Mouse (Mus musculus) limb, embryonic 11.5 days (tissue): Measurements from ENCODE around the gene Phf5a. TPM values are rescaled to one million over a fixed set of nuclear protein-coding genes. Genes with fewer than 3 reads are reported as not detected.

Experiments used
- ATAC-seq: fragments of 200-750 bp; cut with Nextera tagmentation; 2 replicates; pipeline ENCODE4 v1.8.0; 2017; ENCODE audit warnings: low read depth; ENCODE audit not compliant: insufficient number of reproducible peaks, low FRiP score, low TSS enrichment
- DNase-seq: peaks from one replicate; pipeline ENCODE4 v3.0.0-alpha.2; 2015; ENCODE audit warnings: low spot score
- H3K27ac ChIP-seq: fragments of 300-500 bp; sonication (generic); replicated peaks from 2 replicates; pipeline ENCODE4 v1.5.1; 2014; ENCODE audit warnings: low read depth, mild to moderate bottlenecking, low read length
- H3K27me3 ChIP-seq: fragments of 300-500 bp; sonication (generic); 2 replicates; pipeline ENCODE4 v1.6.1; 2014; ENCODE audit warnings: mild to moderate bottlenecking, low read length, mixed read lengths; ENCODE audit not compliant: control insufficient read depth, insufficient read depth
- H3K36me3 ChIP-seq: fragments of 300-500 bp; sonication (generic); 2 replicates; pipeline ENCODE4 v1.6.1; 2014; ENCODE audit warnings: mild to moderate bottlenecking, low read length, moderate library complexity, mixed read lengths; ENCODE audit not compliant: control insufficient read depth, insufficient read depth
- H3K4me1 ChIP-seq: fragments of 300-500 bp; sonication (generic); 2 replicates; pipeline ENCODE4 v1.6.1; 2014; ENCODE audit warnings: low read length, mixed read lengths; ENCODE audit not compliant: control insufficient read depth, insufficient read depth
- H3K4me2 ChIP-seq: fragments of 300-500 bp; sonication (generic); 2 replicates; pipeline ENCODE4 v1.6.1; 2014; ENCODE audit warnings: low read depth, mild to moderate bottlenecking, moderate library complexity; ENCODE audit not compliant: severe bottlenecking
- H3K4me3 ChIP-seq: fragments of 300-500 bp; sonication (generic); 2 replicates; pipeline ENCODE4 v1.5.1; 2014; ENCODE audit warnings: low read depth, low read length
- H3K9ac ChIP-seq: fragments of 300-500 bp; sonication (generic); 2 replicates; pipeline ENCODE4 v1.6.1; 2014; ENCODE audit warnings: mild to moderate bottlenecking, low read length
- H3K9me3 ChIP-seq: fragments of 300-500 bp; sonication (generic); 2 replicates; pipeline ENCODE4 v1.6.1; 2016; ENCODE audit warnings: low read length; ENCODE audit not compliant: control insufficient read depth
- WGBS: fragments of 180-500 bp; shearing (Covaris S2); extraction: QIAGEN DNeasy Blood & Tissue Kit; methylation state at CpG from one replicate; pipeline ENCODE4 v1.1.7; 2014; 5-methylcytosine and 5-hydroxymethylcytosine counted together
- polyA plus RNA-seq: library from polyadenylated mRNA; unstranded; fragments of >200 nt; fragmentation: Nextera tagmentation; extraction: Ambion mirVana; gene quantifications from 2 replicates; pipeline ENCODE4 v1.2.1, GENCODE M21; 2014

The Phf5a gene
- polyA plus RNA-seq, 1 experiment from 2014 or later, result 240 TPM

- Histone ChIP-seq H3K4me2 (no peak overlapping the region), H3K36me3 (peaks cover 17% of the 10 kb centered on the region; the same call in 1 of the 2 replicates), H3K27ac (no peak overlapping the region), H3K27me3 (no peaks in the 10 kb centered on the region), H3K9me3 (no peaks in the 10 kb centered on the region), H3K4me1 (no peaks in the 10 kb centered on the region), H3K9ac (no peak overlapping the region), H3K4me3 (no peak overlapping the region)
- ATAC-seq, result no peak
- DNase-seq, result peak; percentile 55
- WGBS, result 61% methylated on average over 7 of the region's 7 CpGs
These were observed 23.4 kb downstream of the Phf5a start for GRCm38 (mm10) chr15:81848301-81848700.

DNA sequence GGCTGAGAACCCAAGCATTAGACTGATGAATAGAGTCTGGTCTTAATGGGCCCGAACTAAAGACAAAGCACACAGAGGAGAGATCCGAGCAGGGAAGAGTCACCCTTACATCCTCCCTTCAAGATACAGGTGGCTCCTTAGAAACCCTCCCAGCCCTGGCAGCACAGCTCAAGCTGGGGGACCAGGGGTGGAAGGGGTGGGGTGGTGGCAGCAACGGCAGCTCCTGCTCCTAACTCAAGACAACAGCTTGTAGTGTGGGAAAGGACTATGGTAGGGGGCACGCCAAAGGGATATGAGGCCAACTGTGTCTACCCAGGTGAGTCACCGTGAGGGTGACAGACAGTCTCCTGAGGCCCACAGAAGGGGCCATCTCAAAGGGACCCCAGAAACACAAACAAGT lies 23.9 kb downstream of the Phf5a start:
- H3K36me3 ChIP-seq, result peaks cover 17% of the 10 kb centered on the region; the same call in 1 of the 2 replicates
- H3K27me3 ChIP-seq, result no peaks in the 10 kb centered on the region
- no peak overlapping the region for H3K9ac ChIP-seq
- no peaks in the 10 kb centered on the region for H3K9me3 ChIP-seq
- no peaks in the 10 kb centered on the region for H3K4me1 ChIP-seq
- no peak for ATAC-seq
- WGBS, result 93% methylated on average over 5 of the region's 5 CpGs
- DNase-seq, result no peak
- no peak overlapping the region for H3K4me2 ChIP-seq
- H3K4me3 ChIP-seq, result no peak overlapping the region
- no peak overlapping the region for H3K27ac ChIP-seq

- DNase-seq (no peak), ATAC-seq (no peak)
- no peaks in the 10 kb centered on the region for H3K27me3 ChIP-seq
- H3K27ac ChIP-seq, result no peak overlapping the region
- no peak overlapping the region for H3K4me2 ChIP-seq
- no peak overlapping the region for H3K9ac ChIP-seq
- 92% methylated on average over 4 of the region's 4 CpGs for WGBS
- peaks cover 17% of the 10 kb centered on the region; the same call in 1 of the 2 replicates for H3K36me3 ChIP-seq
- no peaks in the 10 kb centered on the region for H3K4me1 ChIP-seq
- no peak overlapping the region for H3K4me3 ChIP-seq
- H3K9me3 ChIP-seq, result no peaks in the 10 kb centered on the region
These were observed 24.6 kb downstream of the Phf5a start for GRCm38 (mm10) chr15:81847161-81847560.

DNA sequence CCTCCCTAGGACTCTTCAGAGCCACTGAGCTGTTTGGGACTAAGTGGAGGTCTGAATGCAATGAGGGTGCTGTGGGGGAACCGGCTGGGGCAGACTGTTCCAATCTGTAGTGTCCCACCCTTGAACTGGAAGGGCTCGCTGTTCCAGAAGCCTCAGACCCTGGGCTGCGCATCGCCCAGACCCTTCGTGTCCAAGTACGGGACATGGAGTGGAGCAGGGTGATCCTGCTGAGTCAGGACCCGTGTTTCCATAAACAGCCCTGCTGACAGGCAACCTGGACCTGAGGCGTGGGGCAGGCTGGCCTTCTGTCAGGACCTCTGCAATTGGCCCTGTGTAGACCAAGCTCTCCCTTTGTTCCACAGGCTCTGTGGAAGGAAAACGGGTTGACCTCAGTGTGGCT lies 25.0 kb downstream of the Phf5a start:
- Histone ChIP-seq H3K27me3 (no peaks in the 10 kb centered on the region), H3K4me1 (no peaks in the 10 kb centered on the region), H3K9ac (no peak overlapping the region), H3K36me3 (peaks cover 17% of the 10 kb centered on the region; the same call in 1 of the 2 replicates), H3K4me2 (no peak overlapping the region), H3K27ac (no peak overlapping the region), H3K9me3 (no peaks in the 10 kb centered on the region), H3K4me3 (no peak overlapping the region)
- no peak for DNase-seq
- no peak for ATAC-seq
- WGBS, result 91% methylated on average over 9 of the region's 9 CpGs

- Histone ChIP-seq H3K4me1 (no peaks in the 10 kb centered on the region), H3K9ac (no peak overlapping the region), H3K9me3 (no peaks in the 10 kb centered on the region), H3K27ac (no peak overlapping the region), H3K27me3 (no peaks in the 10 kb centered on the region), H3K4me2 (no peak overlapping the region), H3K36me3 (peaks cover 10% of the 10 kb centered on the region; the same call in 1 of the 2 replicates), H3K4me3 (no peak overlapping the region)
- 35% methylated on average over 4 of the region's 4 CpGs for WGBS
- no peak for ATAC-seq
- DNase-seq, result no peak
These were observed 26.0 kb downstream of the Phf5a start for GRCm38 (mm10) chr15:81845724-81846123.

GRCm38 (mm10) chr15:81845033-81845625 lies 26.6 kb downstream of the Phf5a start:
- Histone ChIP-seq H3K4me3 (no peak overlapping the region), H3K9ac (no peak overlapping the region), H3K9me3 (no peaks in the 10 kb centered on the region), H3K27ac (no peak overlapping the region), H3K36me3 (peaks cover 7% of the 10 kb centered on the region; the same call in 1 of the 2 replicates), H3K27me3 (no peaks in the 10 kb centered on the region), H3K4me1 (no peaks in the 10 kb centered on the region), H3K4me2 (no peak overlapping the region)
- DNase-seq, result no peak
- 86% methylated on average over 5 of the region's 5 CpGs for WGBS
- ATAC-seq, result no peak

- Histone ChIP-seq H3K9me3 (no peaks in the 10 kb centered on the region), H3K36me3 (no peaks in the 10 kb centered on the region), H3K4me1 (no peaks in the 10 kb centered on the region), H3K4me2 (no peak overlapping the region), H3K27ac (no peak overlapping the region), H3K9ac (no peak overlapping the region), H3K4me3 (no peak overlapping the region), H3K27me3 (no peaks in the 10 kb centered on the region)
- DNase-seq (no peak), ATAC-seq (no peak)
- 84% methylated on average over 7 of the region's 7 CpGs for WGBS
These were observed 29.4 kb downstream of the Phf5a start for GRCm38 (mm10) chr15:81842275-81842674.

- ATAC-seq (no peak), DNase-seq (no peak)
- Histone ChIP-seq H3K4me3 (no peak overlapping the region), H3K4me1 (peaks cover 13% of the 10 kb centered on the region), H3K27me3 (no peaks in the 10 kb centered on the region), H3K4me2 (no peak overlapping the region), H3K27ac (no peak overlapping the region), H3K9ac (no peak overlapping the region), H3K36me3 (no peaks in the 10 kb centered on the region), H3K9me3 (no peaks in the 10 kb centered on the region)
- WGBS, result 86% methylated on average over 7 of the region's 7 CpGs
These were observed 31.4 kb downstream of the Phf5a start for GRCm38 (mm10) chr15:81840306-81840705.

DNA sequence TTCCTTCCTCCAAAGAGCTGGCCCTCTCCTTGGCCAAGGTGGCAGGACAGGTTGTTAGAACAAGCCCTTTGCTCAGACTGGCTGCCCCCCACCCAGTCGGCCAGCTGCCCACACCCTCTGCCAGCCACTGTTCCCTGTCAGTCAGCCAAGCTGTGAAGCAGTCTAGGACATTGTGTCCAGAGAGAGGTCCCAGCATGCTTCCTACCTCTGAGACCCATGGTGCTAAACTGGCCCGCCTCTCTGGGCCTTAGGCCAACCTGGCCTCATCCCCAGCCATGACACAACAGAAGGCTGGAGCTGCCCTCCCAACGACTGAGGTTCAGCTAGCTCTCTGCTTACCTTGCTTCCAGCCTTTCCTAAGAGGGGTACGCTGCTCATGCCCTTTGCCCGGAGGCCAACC lies 32.1 kb downstream of the Phf5a start:
- WGBS, result 78% methylated on average over 5 of the region's 5 CpGs
- Histone ChIP-seq H3K36me3 (no peaks in the 10 kb centered on the region), H3K4me1 (peaks cover 13% of the 10 kb centered on the region), H3K27me3 (no peaks in the 10 kb centered on the region), H3K4me2 (no peak overlapping the region), H3K4me3 (no peak overlapping the region), H3K9me3 (no peaks in the 10 kb centered on the region), H3K27ac (no peak overlapping the region), H3K9ac (no peak overlapping the region)
- ATAC-seq (no peak), DNase-seq (no peak)
